Mouse (Mus musculus) MEL (cell line): ENCODE data around the gene Harbi1. TPM values are rescaled to one million over a fixed set of nuclear protein-coding genes. Genes with fewer than 3 reads are reported as not detected.

Experiments
- DNase-seq: peaks from one replicate; pipeline ENCODE4 v3.0.0; 2011; ENCODE audit warnings: low read depth, low spot score
- H3K27ac ChIP-seq: 2 replicates; pipeline ENCODE4 v1.5.1; 2012; ENCODE audit warnings: low read depth, mild to moderate bottlenecking, control low read depth, low read length, moderate library complexity; ENCODE audit not compliant: control insufficient read depth
- H3K27me3 ChIP-seq, 2 experiments: fragments of 150-350 bp in 1 of 2; sonication (generic) in 1 of 2; 2 replicates each; pipeline ENCODE4 v1.6.1; 2012; ENCODE audit warnings: low read length in 2 of 2, mild to moderate bottlenecking in 2 of 2, improper control_type of control experiment in 1 of 2, moderate library complexity in 1 of 2; ENCODE audit not compliant: insufficient read depth in 2 of 2, control insufficient read depth in 1 of 2
- H3K36me3 ChIP-seq, 2 experiments: 2 replicates each; pipeline ENCODE4 v1.6.1; 2012 to 2014; ENCODE audit warnings: low read length in 2 of 2, improper control_type of control experiment in 1 of 2, inconsistent platforms in 1 of 2, mild to moderate bottlenecking in 1 of 2; ENCODE audit not compliant: insufficient read depth in 2 of 2, control insufficient read depth in 1 of 2
- H3K4me1 ChIP-seq, 2 experiments: fragments of 150-350 bp in 1 of 2; sonication (generic) in 1 of 2; 2 replicates each; pipeline ENCODE4 v1.6.1; 2012; ENCODE audit warnings: low read length in 2 of 2, improper control_type of control experiment in 1 of 2, mild to moderate bottlenecking in 1 of 2; ENCODE audit not compliant: insufficient read depth in 2 of 2, control insufficient read depth in 1 of 2
- H3K4me3 ChIP-seq, 2 experiments: fragments of 150-350 bp in 1 of 2; sonication (generic) in 1 of 2; 2 replicates each; pipeline ENCODE4 v1.5.1; 2012; ENCODE audit warnings: low read depth in 2 of 2, low read length in 2 of 2, mild to moderate bottlenecking in 2 of 2, moderate library complexity in 2 of 2, control low read depth in 1 of 2, improper control_type of control experiment in 1 of 2; ENCODE audit not compliant: control insufficient read depth in 1 of 2, insufficient read depth in 1 of 2
- H3K79me2 ChIP-seq: 2 replicates; pipeline ENCODE4 v1.6.1; 2012; ENCODE audit warnings: mild to moderate bottlenecking, low read length, moderate library complexity; ENCODE audit not compliant: control insufficient read depth, poor library complexity, insufficient read depth
- H3K9ac ChIP-seq: 2 replicates; pipeline ENCODE4 v1.6.1; 2012; ENCODE audit warnings: low read depth, mild to moderate bottlenecking, control low read depth, low read length, moderate library complexity; ENCODE audit not compliant: control insufficient read depth, poor library complexity, severe bottlenecking
- H3K9me3 ChIP-seq: fragments of 150-350 bp; sonication (generic); replicated peaks from 2 replicates; pipeline ENCODE4 v1.6.1; 2012; ENCODE audit warnings: mild to moderate bottlenecking, low read length, improper control_type of control experiment, moderate library complexity; ENCODE audit not compliant: insufficient read depth
- BHLHE40 ChIP-seq: IDR thresholded peaks from 2 replicates; pipeline ENCODE4 v1.6.1; 2012; ENCODE audit warnings: low read depth, mild to moderate bottlenecking, inconsistent platforms, low read length, improper control_type of control experiment, borderline replicate concordance
- CHD1 ChIP-seq: IDR thresholded peaks from 2 replicates; pipeline ENCODE4 v1.6.1; 2012; ENCODE audit warnings: low read depth, mild to moderate bottlenecking, inconsistent platforms, low read length, improper control_type of control experiment
- CHD2 ChIP-seq: IDR thresholded peaks from 2 replicates; pipeline ENCODE4 v1.6.1; 2011; ENCODE audit warnings: low read length, improper control_type of control experiment
- CTCF ChIP-seq, 3 experiments: IDR thresholded peaks in 2 of 3; conservative IDR thresholded peaks in 1 of 3; 2 replicates each; pipeline ENCODE4 v1.5.1; 2011 to 2012; ENCODE audit warnings: low read length in 3 of 3, low read depth in 2 of 3, mild to moderate bottlenecking in 2 of 3, improper control_type of control experiment in 1 of 3, inconsistent platforms in 1 of 3, mixed read lengths in 1 of 3, moderate library complexity in 1 of 3; ENCODE audit not compliant: control insufficient read depth in 1 of 3, insufficient read depth in 1 of 3, poor library complexity in 1 of 3, severe bottlenecking in 1 of 3
- ELF1 ChIP-seq: IDR thresholded peaks from 2 replicates; pipeline ENCODE4 v1.6.1; 2014; ENCODE audit warnings: low read depth, mild to moderate bottlenecking, inconsistent platforms, low read length, improper control_type of control experiment, moderate library complexity
- EP300 ChIP-seq, 2 experiments: IDR thresholded peaks; 2 replicates each; pipeline ENCODE4 v1.6.1; 2011; ENCODE audit warnings: improper control_type of control experiment in 2 of 2, low read length in 2 of 2, low read depth in 1 of 2, mild to moderate bottlenecking in 1 of 2
- ETS1 ChIP-seq: IDR thresholded peaks from 2 replicates; pipeline ENCODE4 v1.6.1; 2012; ENCODE audit warnings: low read depth, mild to moderate bottlenecking, inconsistent platforms, low read length, improper control_type of control experiment, moderate library complexity
- GABPA ChIP-seq: IDR thresholded peaks from 2 replicates; pipeline ENCODE4 v1.6.1; 2012; ENCODE audit warnings: low read depth, mild to moderate bottlenecking, inconsistent platforms, low read length, improper control_type of control experiment, moderate library complexity
- HCFC1 ChIP-seq: IDR thresholded peaks from 2 replicates; pipeline ENCODE4 v1.6.1; 2012; ENCODE audit warnings: low read depth, mild to moderate bottlenecking, inconsistent platforms, low read length, improper control_type of control experiment, moderate library complexity
- JUND ChIP-seq: IDR thresholded peaks from 2 replicates; pipeline ENCODE4 v1.6.1; 2011; ENCODE audit warnings: low read depth, mild to moderate bottlenecking, improper control_type of control experiment, low read length
- KAT2A ChIP-seq: conservative IDR thresholded peaks from 2 replicates; pipeline ENCODE4 v1.6.1; 2012; ENCODE audit warnings: low read depth, low read length, improper control_type of control experiment, inconsistent platforms
- MAFK ChIP-seq: IDR thresholded peaks from 2 replicates; pipeline ENCODE4 v1.6.1; 2011; ENCODE audit warnings: low read depth, mild to moderate bottlenecking, low read length, improper control_type of control experiment, borderline replicate concordance
- MAX ChIP-seq: IDR thresholded peaks from 2 replicates; pipeline ENCODE4 v1.6.1; 2011; ENCODE audit warnings: low read length, improper control_type of control experiment
- MAZ ChIP-seq: IDR thresholded peaks from 2 replicates; pipeline ENCODE4 v1.6.1; 2012; ENCODE audit warnings: low read depth, mild to moderate bottlenecking, inconsistent platforms, low read length, improper control_type of control experiment
- MEF2A ChIP-seq: IDR thresholded peaks from 2 replicates; pipeline ENCODE4 v1.6.1; 2014; ENCODE audit warnings: low read depth, mild to moderate bottlenecking, inconsistent platforms, low read length, improper control_type of control experiment; ENCODE audit not compliant: poor library complexity, insufficient replicate concordance, severe bottlenecking; ENCODE audit errors: extremely low read depth
- MXI1 ChIP-seq: IDR thresholded peaks from 2 replicates; pipeline ENCODE4 v1.6.1; 2011; ENCODE audit warnings: mild to moderate bottlenecking, low read depth, low read length, improper control_type of control experiment
- MYB ChIP-seq: IDR thresholded peaks from 2 replicates; pipeline ENCODE4 v1.6.1; 2011; ENCODE audit warnings: mild to moderate bottlenecking, low read depth, low read length, improper control_type of control experiment
- MYC ChIP-seq: IDR thresholded peaks from 2 replicates; pipeline ENCODE4 v1.6.1; 2011; ENCODE audit warnings: low read depth, mild to moderate bottlenecking, low read length, improper control_type of control experiment, moderate library complexity
- NRF1 ChIP-seq: IDR thresholded peaks from 2 replicates; pipeline ENCODE4 v1.6.1; 2014; ENCODE audit warnings: low read depth, mild to moderate bottlenecking, inconsistent platforms, low read length, improper control_type of control experiment, moderate library complexity; ENCODE audit not compliant: poor library complexity, insufficient read depth, severe bottlenecking
- POLR2A ChIP-seq, 2 experiments: IDR thresholded peaks; 2 replicates each; pipeline ENCODE4 v1.6.1; 2011 to 2012; ENCODE audit warnings: low read length in 2 of 2, mild to moderate bottlenecking in 2 of 2, control low read depth in 1 of 2, improper control_type of control experiment in 1 of 2, low read depth in 1 of 2, moderate library complexity in 1 of 2; ENCODE audit not compliant: control insufficient read depth in 1 of 2, insufficient read depth in 1 of 2, poor library complexity in 1 of 2
- POLR2AphosphoS2 ChIP-seq: IDR thresholded peaks from 2 replicates; pipeline ENCODE4 v1.6.1; 2011; ENCODE audit warnings: low read length, improper control_type of control experiment
- RAD21 ChIP-seq: IDR thresholded peaks from 2 replicates; pipeline ENCODE4 v1.6.1; 2011; ENCODE audit warnings: mild to moderate bottlenecking, low read depth, low read length, improper control_type of control experiment
- SIN3A ChIP-seq: IDR thresholded peaks from 2 replicates; pipeline ENCODE4 v1.6.1; 2012; ENCODE audit warnings: low read length, improper control_type of control experiment, inconsistent platforms
- SMC3 ChIP-seq: IDR thresholded peaks from 2 replicates; pipeline ENCODE4 v1.6.1; 2011; ENCODE audit warnings: low read depth, low read length, improper control_type of control experiment
- TAL1 ChIP-seq: IDR thresholded peaks from 2 replicates; pipeline ENCODE4 v1.6.1; 2012; ENCODE audit warnings: mild to moderate bottlenecking, inconsistent platforms, low read length, moderate library complexity, mixed read lengths
- TBP ChIP-seq: IDR thresholded peaks from 2 replicates; pipeline ENCODE4 v1.8.0; 2011; ENCODE audit warnings: low read depth, low read length, improper control_type of control experiment
- TCF12 ChIP-seq: IDR thresholded peaks from 2 replicates; pipeline ENCODE4 v1.6.1; 2014; ENCODE audit warnings: low read depth, mild to moderate bottlenecking, inconsistent platforms, low read length, improper control_type of control experiment, moderate library complexity
- UBTF ChIP-seq: IDR thresholded peaks from 2 replicates; pipeline ENCODE4 v1.6.1; 2012; ENCODE audit warnings: low read depth, mild to moderate bottlenecking, inconsistent platforms, low read length, improper control_type of control experiment, moderate library complexity, borderline replicate concordance; ENCODE audit not compliant: insufficient read depth
- USF1 ChIP-seq: IDR thresholded peaks from 2 replicates; pipeline ENCODE4 v1.6.1; 2014; ENCODE audit warnings: low read depth, mild to moderate bottlenecking, inconsistent platforms, low read length, improper control_type of control experiment, moderate library complexity
- USF2 ChIP-seq, 2 experiments: IDR thresholded peaks; 2 replicates each; pipeline ENCODE4 v1.6.1; 2011 to 2012; ENCODE audit warnings: improper control_type of control experiment in 2 of 2, low read length in 2 of 2, borderline replicate concordance in 1 of 2, inconsistent platforms in 1 of 2, low read depth in 1 of 2, mild to moderate bottlenecking in 1 of 2; ENCODE audit not compliant: insufficient read depth in 1 of 2
- ZC3H11A ChIP-seq: IDR thresholded peaks from 2 replicates; pipeline ENCODE4 v1.6.1; 2012; ENCODE audit warnings: low read depth, mild to moderate bottlenecking, inconsistent platforms, low read length, improper control_type of control experiment
- ZKSCAN1 ChIP-seq: IDR thresholded peaks from 2 replicates; pipeline ENCODE4 v1.6.1; 2012; ENCODE audit warnings: low read depth, mild to moderate bottlenecking, inconsistent platforms, low read length, improper control_type of control experiment, moderate library complexity
- ZMIZ1 ChIP-seq: IDR thresholded peaks from 2 replicates; pipeline ENCODE4 v1.6.1; 2012; ENCODE audit warnings: low read depth, mild to moderate bottlenecking, inconsistent platforms, low read length, improper control_type of control experiment, moderate library complexity
- ZNF384 ChIP-seq: IDR thresholded peaks from 2 replicates; pipeline ENCODE4 v1.6.1; 2012; ENCODE audit warnings: low read depth, mild to moderate bottlenecking, inconsistent platforms, low read length, improper control_type of control experiment
- polyA plus RNA-seq, 2 experiments: library from polyadenylated mRNA; stranded (reverse) in 1 of 2; unstranded in 1 of 2; fragments of >175 nt in 1 of 2; fragments of >200 nt in 1 of 2; gene quantifications; 2 replicates each; pipeline versions ENCODE4 v1.2.1 to v1.2.4; 2012; ENCODE audit warnings: low replicate concordance in 2 of 2, low read depth in 1 of 2; ENCODE audit not compliant: insufficient read length in 2 of 2, insufficient read depth in 1 of 2, missing spikeins in 1 of 2
- total RNA-seq: library from RNA; depleted of rRNA; stranded (reverse); fragments of 300-350 nt; gene quantifications from 2 replicates; pipeline ENCODE4 v1.2.3, GENCODE M21; 2012; rRNA removed

The Harbi1 gene
- 6.8 and 8.2 TPM in 2 replicates for total RNA-seq
- polyA plus RNA-seq, result 1 to 10 TPM in 1 of 2 experiments, not detected in 1; 7.8 TPM

GRCm38 (mm10) chr2:91710272-91711234, at the start of gene Harbi1, which contains the start of gene Atg13:
Gene Harbi1 (plus strand): TSS chr2:91710852.
Gene Atg13 (minus strand): TSS chr2:91710576.
- DNase-seq, result peak; percentile 96
- Histone ChIP-seq H3K4me3 (peak within 1 kb of the TSS; percentile 80 to 85), H3K27me3 (no peaks in the 10 kb centered on the region)
- TF ChIP-seq BHLHE40 (peak; percentile 89), UBTF (no peak), POLR2A (IDR thresholded peaks at IDR 0.05; ENCODE audit: control insufficient read depth in 1 of 2, insufficient read depth in 1 of 2, low read depth in 1 of 2, low read length in 2 of 2, poor library complexity in 1 of 2) (peak; percentile 75 to 86), POLR2AphosphoS2 (peak; percentile 85), RAD21 (no peak), MAZ (0 out of 2 replicates have a peak, but pooled peaks have one; percentile 15), CHD2 (no peak), TCF12 (peak; percentile 24), JUND (no peak), GABPA (no peak), SMC3 (no peak), EP300 (IDR thresholded peaks at IDR 0.05; ENCODE audit: low read depth in 1 of 2, low read length in 2 of 2) (no peak), ZKSCAN1 (no peak), ZC3H11A (peak; percentile 100), MEF2A (0 out of 2 replicates have a peak, but pooled peaks have one; percentile 14), TBP (no peak; the same call in 1 of the 2 replicates), ZMIZ1 (peak; percentile 82; the same call in 1 of the 2 replicates), CHD1 (0 out of 2 replicates have a peak, but pooled peaks have one; percentile 47), KAT2A (no peak; the same call in 1 of the 2 replicates), USF2 (IDR thresholded peaks at IDR 0.05; ENCODE audit: borderline replicate concordance in 1 of 2, insufficient read depth in 1 of 2, low read depth in 1 of 2, low read length in 2 of 2) (no peak), MYB (no peak), MYC (0 out of 2 replicates have a peak, but pooled peaks have one; percentile 58), NRF1 (peak; percentile 62), ETS1 (peak; percentile 34; the same call in 1 of the 2 replicates), SIN3A (peak; percentile 88), MAFK (no peak), HCFC1 (peak; percentile 92), CTCF (IDR thresholded peaks at IDR 0.05 in 2 of 3, conservative IDR thresholded peaks at IDR 0.05 in 1 of 3; ENCODE audit: control insufficient read depth in 1 of 3, insufficient read depth in 1 of 3, low read depth in 2 of 3, low read length in 3 of 3, poor library complexity in 1 of 3, severe bottlenecking in 1 of 3) (no peak), TAL1 (no peak), MXI1 (peak; percentile 79), USF1 (no peak), MAX (peak; percentile 66), ZNF384 (no peak), ELF1 (peak; percentile 92)

More at GRCm38 (mm10) chr2:91710272-91711234, at the start of gene Harbi1, which contains the start of gene Atg13:
- Histone ChIP-seq H3K27ac (peak within 1 kb of the TSS; percentile 89), H3K79me2 (peaks cover 19% of the 10 kb centered on the region), H3K4me1 (peaks cover 6 to 13% of the 10 kb centered on the region in 2 experiments), H3K36me3 (peaks cover 0 to 19% of the 10 kb centered on the region in 2 experiments; a peak in 3 of 4 replicates), H3K9ac (peak within 1 kb of the TSS; percentile 86), H3K9me3 (no peaks in the 10 kb centered on the region)
